Mouse (Mus musculus): ENCODE data around the gene Rtl1. TPM values are rescaled to one million over a fixed set of nuclear protein-coding genes. Genes with fewer than 3 reads are reported as not detected.

Rtl1 gene
- polyA plus RNA-seq (2012; rRNA removed): not detected in 2 replicates

- Histone ChIP-seq H3K27ac (ENCODE audit: insufficient read depth, low read length) (no peak within 1 kb of the TSS), H3K36me3 (ENCODE audit: control insufficient read depth, insufficient read depth, low read length) (no peaks in the 10 kb centered on the region), H3K4me1 (ENCODE audit: control insufficient read depth, insufficient read depth, insufficient read length) (no peaks in the 10 kb centered on the region), H3K27me3 (ENCODE audit: control insufficient read depth, insufficient read depth, low read length) (no peaks in the 10 kb centered on the region), H3K4me3 (ENCODE audit: extremely low read depth, insufficient read depth, insufficient read length) (no peak within 1 kb of the TSS)
- no peak for TF ChIP-seq POLR2A (IDR thresholded peaks at IDR 0.05; ENCODE audit: low read depth, low read length)
- TF ChIP-seq CTCF (IDR thresholded peaks at IDR 0.05; ENCODE audit: extremely low read depth, insufficient read depth, insufficient read length, insufficient replicate concordance): no peak
- WGBS: 86% methylated on average over 7 of the region's 7 CpGs
- DNase-seq (ENCODE audit: low read depth in 1 of 2, low spot score in 2 of 2): no peak
Measured at GRCm38 (mm10) chr12:109600230-109600629, at the start of gene Rtl1. Gene Rtl1, minus strand, starts transcription at chr12:109600330.

GRCm38 (mm10) chr12:109640560-109641167 is 40.5 kb upstream of the Rtl1 start:
- no peak overlapping the region for H3K27ac ChIP-seq (ENCODE audit: insufficient read depth, low read length)
- TF ChIP-seq POLR2A (IDR thresholded peaks at IDR 0.05; ENCODE audit: low read depth, low read length): no peak
- TF ChIP-seq CTCF (IDR thresholded peaks at IDR 0.05; ENCODE audit: extremely low read depth, insufficient read depth, insufficient read length, insufficient replicate concordance): no peak
- WGBS: 64% methylated on average over 3 of the region's 3 CpGs

GRCm38 (mm10) chr12:109632035-109632434 is 31.9 kb upstream of the Rtl1 start:
- no peak for DNase-seq (ENCODE audit: low read depth in 1 of 2, low spot score in 2 of 2)
- H3K36me3 ChIP-seq (ENCODE audit: control insufficient read depth, insufficient read depth, low read length): no peaks in the 10 kb centered on the region
- no peak overlapping the region for H3K4me3 ChIP-seq (ENCODE audit: extremely low read depth, insufficient read depth, insufficient read length)
- TF ChIP-seq CTCF (IDR thresholded peaks at IDR 0.05; ENCODE audit: extremely low read depth, insufficient read depth, insufficient read length, insufficient replicate concordance): no peak
- no peak for TF ChIP-seq POLR2A (IDR thresholded peaks at IDR 0.05; ENCODE audit: low read depth, low read length)
- no peaks in the 10 kb centered on the region for H3K4me1 ChIP-seq (ENCODE audit: control insufficient read depth, insufficient read depth, insufficient read length)
- 61% methylated on average over 3 of the region's 3 CpGs for WGBS
- no peak overlapping the region for H3K27ac ChIP-seq (ENCODE audit: insufficient read depth, low read length)
- H3K27me3 ChIP-seq (ENCODE audit: control insufficient read depth, insufficient read depth, low read length): no peaks in the 10 kb centered on the region

More at GRCm38 (mm10) chr12:109640560-109641167, 40.5 kb upstream of the Rtl1 start:
- no peaks in the 10 kb centered on the region for H3K4me1 ChIP-seq (ENCODE audit: control insufficient read depth, insufficient read depth, insufficient read length)
- no peaks in the 10 kb centered on the region for H3K27me3 ChIP-seq (ENCODE audit: control insufficient read depth, insufficient read depth, low read length)
- H3K4me3 ChIP-seq (ENCODE audit: extremely low read depth, insufficient read depth, insufficient read length): no peak overlapping the region
- no peak for DNase-seq (ENCODE audit: low read depth in 1 of 2, low spot score in 2 of 2)
- no peaks in the 10 kb centered on the region for H3K36me3 ChIP-seq (ENCODE audit: control insufficient read depth, insufficient read depth, low read length)

GRCm38 (mm10) chr12:109628887-109629286 is 28.8 kb upstream of the Rtl1 start:
- no peaks in the 10 kb centered on the region for H3K36me3 ChIP-seq (ENCODE audit: control insufficient read depth, insufficient read depth, low read length)

GRCm38 (mm10) chr12:109626910-109627309 is 26.8 kb upstream of the Rtl1 start:
- WGBS: 90% methylated on average over 5 of the region's 5 CpGs

More at GRCm38 (mm10) chr12:109628887-109629286, 28.8 kb upstream of the Rtl1 start:
- no peak overlapping the region for H3K4me3 ChIP-seq (ENCODE audit: extremely low read depth, insufficient read depth, insufficient read length)
- whole genome bisulfite sequencing: 85% methylated on average over 1 of the region's 1 CpGs
- no peaks in the 10 kb centered on the region for H3K4me1 ChIP-seq (ENCODE audit: control insufficient read depth, insufficient read depth, insufficient read length)
- no peaks in the 10 kb centered on the region for H3K27me3 ChIP-seq (ENCODE audit: control insufficient read depth, insufficient read depth, low read length)
- TF ChIP-seq POLR2A (IDR thresholded peaks at IDR 0.05; ENCODE audit: low read depth, low read length): no peak
- no peak for TF ChIP-seq CTCF (IDR thresholded peaks at IDR 0.05; ENCODE audit: extremely low read depth, insufficient read depth, insufficient read length, insufficient replicate concordance)
- H3K27ac ChIP-seq (ENCODE audit: insufficient read depth, low read length): no peak overlapping the region
- no peak for DNase-seq (ENCODE audit: low read depth in 1 of 2, low spot score in 2 of 2)

GRCm38 (mm10) chr12:109620196-109620595 is 20.1 kb upstream of the Rtl1 start:
- H3K4me3 ChIP-seq (ENCODE audit: extremely low read depth, insufficient read depth, insufficient read length): no peak overlapping the region
- no peak overlapping the region for H3K27ac ChIP-seq (ENCODE audit: insufficient read depth, low read length)
- DNase-seq (ENCODE audit: low read depth in 1 of 2, low spot score in 2 of 2): no peak
- no peaks in the 10 kb centered on the region for H3K4me1 ChIP-seq (ENCODE audit: control insufficient read depth, insufficient read depth, insufficient read length)
- H3K36me3 ChIP-seq (ENCODE audit: control insufficient read depth, insufficient read depth, low read length): no peaks in the 10 kb centered on the region
- 91% methylated on average over 3 of the region's 3 CpGs for WGBS
- TF ChIP-seq CTCF (IDR thresholded peaks at IDR 0.05; ENCODE audit: extremely low read depth, insufficient read depth, insufficient read length, insufficient replicate concordance) (no peak), POLR2A (IDR thresholded peaks at IDR 0.05; ENCODE audit: low read depth, low read length) (no peak)
- no peaks in the 10 kb centered on the region for H3K27me3 ChIP-seq (ENCODE audit: control insufficient read depth, insufficient read depth, low read length)

More at GRCm38 (mm10) chr12:109626910-109627309, 26.8 kb upstream of the Rtl1 start:
- no peak for DNase-seq (ENCODE audit: low read depth in 1 of 2, low spot score in 2 of 2)
- no peaks in the 10 kb centered on the region for H3K36me3 ChIP-seq (ENCODE audit: control insufficient read depth, insufficient read depth, low read length)
- no peak overlapping the region for H3K27ac ChIP-seq (ENCODE audit: insufficient read depth, low read length)
- no peaks in the 10 kb centered on the region for H3K4me1 ChIP-seq (ENCODE audit: control insufficient read depth, insufficient read depth, insufficient read length)
- H3K27me3 ChIP-seq (ENCODE audit: control insufficient read depth, insufficient read depth, low read length): no peaks in the 10 kb centered on the region
- TF ChIP-seq CTCF (IDR thresholded peaks at IDR 0.05; ENCODE audit: extremely low read depth, insufficient read depth, insufficient read length, insufficient replicate concordance) (no peak), POLR2A (IDR thresholded peaks at IDR 0.05; ENCODE audit: low read depth, low read length) (no peak)
- no peak overlapping the region for H3K4me3 ChIP-seq (ENCODE audit: extremely low read depth, insufficient read depth, insufficient read length)

GRCm38 (mm10) chr12:109617993-109618392 is 17.9 kb upstream of the Rtl1 start:
- no peak for TF ChIP-seq POLR2A (IDR thresholded peaks at IDR 0.05; ENCODE audit: low read depth, low read length)
- TF ChIP-seq CTCF (IDR thresholded peaks at IDR 0.05; ENCODE audit: extremely low read depth, insufficient read depth, insufficient read length, insufficient replicate concordance): no peak
- no peaks in the 10 kb centered on the region for H3K27me3 ChIP-seq (ENCODE audit: control insufficient read depth, insufficient read depth, low read length)
- no peak overlapping the region for H3K4me3 ChIP-seq (ENCODE audit: extremely low read depth, insufficient read depth, insufficient read length)
- WGBS: 92% methylated on average over 14 of the region's 14 CpGs
- no peak overlapping the region for H3K27ac ChIP-seq (ENCODE audit: insufficient read depth, low read length)
- no peaks in the 10 kb centered on the region for H3K4me1 ChIP-seq (ENCODE audit: control insufficient read depth, insufficient read depth, insufficient read length)
- no peaks in the 10 kb centered on the region for H3K36me3 ChIP-seq (ENCODE audit: control insufficient read depth, insufficient read depth, low read length)
- no peak for DNase-seq (ENCODE audit: low read depth in 1 of 2, low spot score in 2 of 2)

All from spleen, adult 2 months (tissue).